Mouse (Mus musculus) effector memory CD4-positive, alpha-beta T cell, adult 7 months (primary cell): Measurements from ENCODE around the gene Ptrh1. TPM values are rescaled to one million over a fixed set of nuclear protein-coding genes. Genes with fewer than 3 reads are reported as not detected.

Experiments
- polyA plus RNA-seq: library from polyadenylated mRNA; unstranded; fragments of 100-300 nt; shearing (Covaris generic); gene quantifications from one replicate; pipeline ENCODE4 v1.2.1, GENCODE M21; 2017

Ptrh1 gene
- 8.0 TPM for polyA plus RNA-seq

GRCm38 (mm10) chr2:32775359-32776074, at the start of gene Ptrh1, which contains the start of gene Ttc16:
TSS of gene Ptrh1 (plus strand) at chr2:32775786.
TSS of gene Ttc16 (minus strand) at chr2:32775633.

DNA sequence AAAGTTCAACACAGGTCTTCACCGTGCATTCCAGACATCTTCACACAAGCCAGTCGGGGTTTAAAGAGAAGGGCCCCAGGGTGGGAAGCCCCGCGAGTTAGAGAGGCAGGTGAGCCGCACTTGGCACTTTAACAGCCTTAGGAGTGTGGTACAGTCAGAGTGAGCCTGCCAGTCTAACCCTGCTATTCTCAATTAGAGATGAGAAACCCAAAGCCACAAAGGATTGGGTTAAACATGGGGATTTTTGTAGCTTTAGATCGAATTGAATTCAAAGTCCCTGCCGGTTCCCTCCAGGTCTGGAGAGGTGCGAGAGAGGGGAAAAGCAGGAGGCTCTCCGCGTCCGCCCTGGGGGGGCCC, 34.7 kb upstream of the Ptrh1 start, which contains the start of gene 6330409D20Rik:
Gene 6330409D20Rik, minus strand, starts transcription at position 101 of the 357 bp plus-strand sequence.

GRCm38 (mm10) chr2:32757056-32757845, 18.3 kb upstream of the Ptrh1 start, which contains the start of gene Tor2a:
TSS of gene Tor2a (plus strand) at chr2:32757234.

GRCm38 (mm10) chr2:32784048-32784681, 8.6 kb downstream of the Ptrh1 start, which contains the start of gene Cfap157:
TSS of gene Cfap157 (minus strand) at chr2:32784428.

Other genes starting within 250 kb of the Ptrh1 start
- gene Fam102a, start 240.5 kb upstream of the Ptrh1 start, polyA plus RNA-seq, result 136 TPM
- gene Dpm2, start 204.9 kb upstream of the Ptrh1 start, polyA plus RNA-seq, result 76.0 TPM
- not detected for gene Pip5kl1, start 201.0 kb upstream of the Ptrh1 start, polyA plus RNA-seq
- gene 9430097D07Rik, start 200.1 kb upstream of the Ptrh1 start, polyA plus RNA-seq, result not detected
- 26.7 TPM for gene St6galnac4, start 188.7 kb upstream of the Ptrh1 start, polyA plus RNA-seq
- gene St6galnac6, start 176.1 kb upstream of the Ptrh1 start, polyA plus RNA-seq, result 3.2 TPM
- 0.24 TPM for gene Ak1, start 154.0 kb upstream of the Ptrh1 start, polyA plus RNA-seq
- 0.27 TPM for gene Eng, start 129.2 kb upstream of the Ptrh1 start, polyA plus RNA-seq
- 15.5 TPM for gene Fpgs, start 71.6 kb upstream of the Ptrh1 start, polyA plus RNA-seq
- gene Cdk9, start 62.7 kb upstream of the Ptrh1 start, polyA plus RNA-seq, result 136 TPM
- gene Sh2d3c, start 54.7 kb upstream of the Ptrh1 start, polyA plus RNA-seq, result 69.8 TPM
- gene 6330409D20Rik, start 34.8 kb upstream of the Ptrh1 start, polyA plus RNA-seq, result not detected
- 43.6 TPM for gene Tor2a, start 18.6 kb upstream of the Ptrh1 start, polyA plus RNA-seq
- 1.5 TPM for gene Ttc16, start 153 bp upstream of the Ptrh1 start, polyA plus RNA-seq
- not detected for gene Cfap157, start 8.6 kb downstream of the Ptrh1 start, polyA plus RNA-seq
- 9.4 TPM for gene Stxbp1, start 71.5 kb downstream of the Ptrh1 start, polyA plus RNA-seq
- 1.8 TPM for gene Fam129b, start 100.3 kb downstream of the Ptrh1 start, polyA plus RNA-seq
- gene Rpl12, start 185.8 kb downstream of the Ptrh1 start, polyA plus RNA-seq, result 40.5 TPM
- gene Lrsam1, start 185.8 kb downstream of the Ptrh1 start, polyA plus RNA-seq, result 4.8 TPM
- 15.2 TPM for gene Slc2a8, start 206.3 kb downstream of the Ptrh1 start, polyA plus RNA-seq